Mouse (Mus musculus): ENCODE measurements around the gene Cemip. TPM values are rescaled to one million over a fixed set of nuclear protein-coding genes. Genes with fewer than 3 reads are reported as not detected.

The Cemip gene
- polyA plus RNA-seq, 1 experiment = 0.88 TPM

DNA sequence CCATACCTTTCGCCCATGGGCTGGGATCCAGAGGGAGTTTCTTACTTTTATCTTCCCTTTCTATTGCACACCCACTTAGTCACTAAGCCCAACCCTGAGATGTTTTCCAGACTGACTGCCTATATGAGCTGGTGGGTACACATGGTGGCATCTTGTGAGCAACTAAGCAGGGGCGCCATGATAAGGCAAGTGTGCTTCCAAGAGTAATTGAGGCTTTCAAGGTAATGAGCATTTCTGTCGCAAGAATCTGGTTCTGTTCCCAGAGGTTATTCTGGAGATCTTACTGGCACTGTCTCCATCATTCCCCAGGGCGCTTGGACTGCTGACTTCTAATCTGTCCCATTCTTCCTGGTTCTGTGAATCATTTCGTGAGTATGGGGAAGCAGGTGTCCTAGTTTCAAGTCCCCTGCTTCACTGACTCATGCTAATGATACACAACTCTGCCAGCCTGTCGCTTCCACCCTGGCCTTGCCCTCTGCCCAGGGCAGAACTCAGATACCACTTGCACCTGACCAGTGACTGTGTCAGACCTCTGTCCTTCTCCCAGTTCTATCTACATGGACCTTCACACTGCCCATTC lies 31.3 kb upstream of the Cemip start:
- Histone ChIP-seq H3K4me3 (ENCODE audit: insufficient read depth, low read length) (no peak overlapping the region), H3K27ac (ENCODE audit: insufficient read depth, low read depth, low read length) (no peak overlapping the region), H3K4me1 (ENCODE audit: control insufficient read depth, insufficient read depth, low read length) (peaks cover 33% of the 10 kb centered on the region)
- no peak for TF ChIP-seq POLR2A (IDR thresholded peaks at IDR 0.05; ENCODE audit: borderline replicate concordance, low read depth, low read length)
- no peak for TF ChIP-seq CTCF (IDR thresholded peaks at IDR 0.05; ENCODE audit: low read depth, low read length)

- H3K4me1 ChIP-seq (ENCODE audit: control insufficient read depth, insufficient read depth, low read length) = peaks cover 33% of the 10 kb centered on the region
- TF ChIP-seq POLR2A (IDR thresholded peaks at IDR 0.05; ENCODE audit: borderline replicate concordance, low read depth, low read length) (no peak), CTCF (IDR thresholded peaks at IDR 0.05; ENCODE audit: low read depth, low read length) (no peak)
- no peak overlapping the region for H3K4me3 ChIP-seq (ENCODE audit: insufficient read depth, low read length)
- H3K27ac ChIP-seq (ENCODE audit: insufficient read depth, low read depth, low read length) = no peak overlapping the region
Observed at GRCm38 (mm10) chr7:84116621-84117542, 30.6 kb upstream of the Cemip start.

DNA sequence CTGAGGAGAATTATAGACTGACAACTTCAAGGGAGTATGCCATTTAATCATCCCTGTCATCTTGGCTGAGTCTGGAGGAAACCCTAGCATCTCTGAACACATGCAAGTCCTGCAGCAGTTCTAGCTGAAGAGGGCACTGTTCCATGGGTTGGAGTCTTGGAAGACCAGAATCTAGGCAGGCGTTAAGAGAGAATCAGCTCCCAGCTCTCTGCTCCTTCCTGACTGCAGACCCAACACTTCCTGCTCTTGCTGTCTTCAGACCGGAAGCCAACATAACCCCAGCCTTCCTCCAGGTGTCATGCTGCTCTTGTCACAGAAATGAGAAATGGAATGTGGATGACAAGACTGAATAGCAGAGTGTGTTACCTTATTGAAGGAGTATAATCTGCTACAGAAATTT lies 29.1 kb upstream of the Cemip start:
- no peak overlapping the region for H3K27ac ChIP-seq (ENCODE audit: insufficient read depth, low read depth, low read length)
- H3K4me3 ChIP-seq (ENCODE audit: insufficient read depth, low read length) = no peak overlapping the region
- H3K4me1 ChIP-seq (ENCODE audit: control insufficient read depth, insufficient read depth, low read length) = peaks cover 29% of the 10 kb centered on the region
- TF ChIP-seq POLR2A (IDR thresholded peaks at IDR 0.05; ENCODE audit: borderline replicate concordance, low read depth, low read length) (no peak), CTCF (IDR thresholded peaks at IDR 0.05; ENCODE audit: low read depth, low read length) (no peak)

GRCm38 (mm10) chr7:84114775-84115174 lies 28.5 kb upstream of the Cemip start:
- TF ChIP-seq POLR2A (IDR thresholded peaks at IDR 0.05; ENCODE audit: borderline replicate concordance, low read depth, low read length) = no peak
- TF ChIP-seq CTCF (IDR thresholded peaks at IDR 0.05; ENCODE audit: low read depth, low read length) = no peak
- Histone ChIP-seq H3K4me1 (ENCODE audit: control insufficient read depth, insufficient read depth, low read length) (peaks cover 23% of the 10 kb centered on the region), H3K27ac (ENCODE audit: insufficient read depth, low read depth, low read length) (no peak overlapping the region), H3K4me3 (ENCODE audit: insufficient read depth, low read length) (no peak overlapping the region)

GRCm38 (mm10) chr7:84113035-84113390 lies 26.7 kb upstream of the Cemip start:
- no peak overlapping the region for H3K4me3 ChIP-seq (ENCODE audit: insufficient read depth, low read length)
- H3K27ac ChIP-seq (ENCODE audit: insufficient read depth, low read depth, low read length) = no peak overlapping the region
- peaks cover 7% of the 10 kb centered on the region for H3K4me1 ChIP-seq (ENCODE audit: control insufficient read depth, insufficient read depth, low read length)
- TF ChIP-seq CTCF (IDR thresholded peaks at IDR 0.05; ENCODE audit: low read depth, low read length) (no peak), POLR2A (IDR thresholded peaks at IDR 0.05; ENCODE audit: borderline replicate concordance, low read depth, low read length) (no peak)

GRCm38 (mm10) chr7:84112351-84113034 lies 26.2 kb upstream of the Cemip start:
- peaks cover 3% of the 10 kb centered on the region; the same call in 1 of the 2 replicates for H3K4me1 ChIP-seq (ENCODE audit: control insufficient read depth, insufficient read depth, low read length)
- TF ChIP-seq CTCF (IDR thresholded peaks at IDR 0.05; ENCODE audit: low read depth, low read length) = no peak
- TF ChIP-seq POLR2A (IDR thresholded peaks at IDR 0.05; ENCODE audit: borderline replicate concordance, low read depth, low read length) = no peak
- no peak overlapping the region for H3K4me3 ChIP-seq (ENCODE audit: insufficient read depth, low read length)
- no peak overlapping the region for H3K27ac ChIP-seq (ENCODE audit: insufficient read depth, low read depth, low read length)

GRCm38 (mm10) chr7:84111716-84112350 lies 25.5 kb upstream of the Cemip start:
- TF ChIP-seq CTCF (IDR thresholded peaks at IDR 0.05; ENCODE audit: low read depth, low read length) (no peak), POLR2A (IDR thresholded peaks at IDR 0.05; ENCODE audit: borderline replicate concordance, low read depth, low read length) (no peak)

DNA sequence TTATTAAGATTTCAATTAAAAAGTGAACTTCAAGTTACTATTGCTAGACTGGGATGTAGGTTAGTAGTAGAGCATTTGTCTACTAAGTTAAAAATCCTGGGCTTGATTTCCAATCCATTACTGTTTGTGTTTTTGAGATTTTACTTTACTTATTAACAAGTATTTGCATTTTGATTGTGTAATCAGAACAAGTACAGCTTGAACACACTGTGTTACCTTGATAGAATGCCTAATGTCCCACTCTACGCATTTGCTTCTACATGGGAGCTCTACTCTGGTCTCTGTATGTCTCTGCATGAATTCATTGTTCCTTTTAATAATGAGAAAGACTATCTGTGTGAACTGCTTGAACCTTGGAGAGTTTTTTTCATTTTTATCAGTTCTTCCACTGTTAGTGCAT lies 20.6 kb upstream of the Cemip start:
- TF ChIP-seq POLR2A (IDR thresholded peaks at IDR 0.05; ENCODE audit: borderline replicate concordance, low read depth, low read length) (no peak), CTCF (IDR thresholded peaks at IDR 0.05; ENCODE audit: low read depth, low read length) (no peak)
- Histone ChIP-seq H3K27ac (ENCODE audit: insufficient read depth, low read depth, low read length) (no peak overlapping the region), H3K4me3 (ENCODE audit: insufficient read depth, low read length) (no peak overlapping the region), H3K4me1 (ENCODE audit: control insufficient read depth, insufficient read depth, low read length) (peaks cover 15% of the 10 kb centered on the region)

More at GRCm38 (mm10) chr7:84111716-84112350, 25.5 kb upstream of the Cemip start:
- H3K27ac ChIP-seq (ENCODE audit: insufficient read depth, low read depth, low read length) = no peak overlapping the region
- no peak overlapping the region for H3K4me3 ChIP-seq (ENCODE audit: insufficient read depth, low read length)
- no peaks in the 10 kb centered on the region; the same call in 1 of the 2 replicates for H3K4me1 ChIP-seq (ENCODE audit: control insufficient read depth, insufficient read depth, low read length)

- TF ChIP-seq CTCF (IDR thresholded peaks at IDR 0.05; ENCODE audit: low read depth, low read length) (no peak), POLR2A (IDR thresholded peaks at IDR 0.05; ENCODE audit: borderline replicate concordance, low read depth, low read length) (no peak)
- Histone ChIP-seq H3K4me3 (ENCODE audit: insufficient read depth, low read length) (no peak overlapping the region), H3K4me1 (ENCODE audit: control insufficient read depth, insufficient read depth, low read length) (peaks cover 22% of the 10 kb centered on the region), H3K27ac (ENCODE audit: insufficient read depth, low read depth, low read length) (peak overlapping the region; percentile 47)
Observed at GRCm38 (mm10) chr7:84102589-84102988, 16.3 kb upstream of the Cemip start.
